Mouse (Mus musculus): Measurements from ENCODE around the gene Olfml2b. TPM values are rescaled to one million over a fixed set of nuclear protein-coding genes. Genes with fewer than 3 reads are reported as not detected.

Olfml2b gene
- total RNA-seq, 2 experiments from 2014 or later = 22.9 to 28.6 TPM

DNA sequence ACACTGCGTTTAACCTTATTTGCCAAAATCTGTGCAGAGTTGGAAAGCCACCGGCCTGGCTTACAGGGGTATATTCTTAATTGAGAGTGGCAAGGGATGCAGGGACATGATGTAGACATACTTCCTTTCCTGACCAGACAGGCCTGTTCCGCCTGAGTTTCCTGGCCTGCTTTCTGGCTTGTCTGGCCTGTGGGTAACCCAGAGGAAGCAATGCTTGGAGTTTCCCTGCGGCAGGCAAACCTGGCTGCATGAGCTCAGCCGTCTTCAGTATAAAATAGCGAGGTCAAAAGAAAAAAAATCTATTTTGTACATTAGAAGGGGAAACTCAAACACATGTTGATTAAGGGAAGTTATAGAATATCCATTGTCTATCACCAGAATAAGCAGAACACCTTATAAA, 84.2 kb downstream of the Olfml2b start:
- no peak for DNase-seq (ENCODE audit: low spot score in 2 of 2)

DNA sequence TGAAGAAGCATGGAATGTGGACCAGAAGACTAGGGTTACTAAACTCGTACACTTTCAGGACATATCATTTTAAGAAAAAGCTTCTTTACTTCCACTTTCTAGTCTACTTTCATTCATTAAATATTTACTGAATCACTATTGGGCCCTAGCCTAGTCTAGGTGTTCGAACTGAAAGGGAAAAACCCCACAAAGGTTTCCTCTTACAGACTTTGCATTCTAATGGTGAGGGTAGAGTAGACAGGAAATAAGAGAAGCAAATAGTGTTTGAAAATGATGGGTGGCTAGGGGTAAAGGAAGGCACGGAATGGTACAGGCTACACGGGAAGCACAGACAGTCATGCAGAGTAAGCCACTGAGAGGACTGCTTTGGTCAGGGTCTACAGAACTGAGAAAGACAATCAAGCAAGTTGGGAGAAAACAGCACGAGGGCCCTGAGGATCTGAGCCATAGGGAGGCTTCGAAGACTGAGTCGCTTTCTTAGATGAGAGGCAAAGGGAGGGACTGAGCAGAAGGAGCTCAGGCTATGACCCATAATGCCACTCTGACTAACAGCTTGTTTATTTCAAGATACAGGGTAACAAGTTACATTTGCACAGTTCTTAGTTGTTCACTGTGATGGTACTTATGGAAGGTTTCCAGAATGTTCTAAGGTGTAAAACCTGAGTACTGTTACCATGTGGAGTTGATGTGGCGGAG, 85.1 kb downstream of the Olfml2b start:
- DNase-seq (ENCODE audit: low spot score in 2 of 2) = no peak

DNA sequence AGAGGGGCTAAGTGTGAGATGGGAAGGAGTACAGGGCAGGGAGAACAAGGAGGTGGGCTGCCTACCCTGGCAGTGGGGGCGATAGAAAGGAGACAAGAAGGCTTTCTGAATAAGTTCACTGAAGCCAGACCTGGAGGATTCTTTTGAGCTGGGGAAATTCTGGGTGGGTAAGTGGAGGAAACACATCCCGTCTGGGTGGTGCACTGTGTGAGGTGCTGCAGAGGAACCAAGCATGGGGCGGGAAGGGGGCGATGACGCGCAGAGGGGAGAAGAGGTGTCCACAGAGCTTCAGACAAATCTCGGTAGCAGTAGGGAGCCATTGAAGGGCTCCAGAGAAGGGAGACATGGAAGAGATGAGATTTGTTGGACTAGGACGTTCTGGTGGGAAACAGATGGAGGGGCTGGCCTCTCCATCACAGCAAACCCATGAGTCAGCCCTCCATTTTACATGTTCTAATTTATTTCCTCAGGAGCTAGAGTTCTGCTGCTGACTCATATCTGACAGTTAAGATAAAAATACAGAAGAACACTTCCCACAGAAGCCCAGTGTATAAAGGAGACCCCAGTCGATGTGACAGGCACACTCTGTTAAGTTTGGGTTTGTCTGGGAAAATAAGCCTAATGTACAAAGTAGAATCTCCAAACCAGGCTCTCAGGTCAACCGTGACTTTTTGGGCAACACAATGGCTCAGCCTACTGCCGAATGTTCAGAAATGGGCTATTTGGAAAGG, 87.7 kb downstream of the Olfml2b start:
- DNase-seq (ENCODE audit: low spot score in 2 of 2) = no peak

Other genes with a start within 250 kb of the Olfml2b start
- 10 to 100 TPM; 31.7 to 37.5 TPM for gene Nos1ap, start 54.7 kb upstream of the Olfml2b start, total RNA-seq (2021)
- gene Atf6, start 223.2 kb downstream of the Olfml2b start, total RNA-seq (2021) = 10 to 100 TPM; 28.1 to 30.4 TPM
- gene Gm26620, start 240.5 kb downstream of the Olfml2b start, total RNA-seq (2021) = 1 to 10 TPM; 1.1 to 1.7 TPM
- 10 to 100 TPM; 24.1 to 26.4 TPM for gene Dusp12, start 241.0 kb downstream of the Olfml2b start, total RNA-seq (2021)

Data from adrenal gland, postnatal 4 days (tissue).